Mouse (Mus musculus) neutrophil, adult 5-6 weeks (primary cell): ENCODE measurements around the gene Apod. TPM values are rescaled to one million over a fixed set of nuclear protein-coding genes. Genes with fewer than 3 reads are reported as not detected.

Source experiments
- total RNA-seq: library from RNA; stranded (forward); fragments of 200-1000 nt; gene quantifications from 2 replicates; pipeline ENCODE4 v1.2.3, GENCODE M21; 2017

The Apod gene
- total RNA-seq, 1 experiment from 2014 or later: 1.9 TPM

Other genes with a start within 250 kb of the Apod start
- 5.9 and 7.0 TPM in 2 replicates for gene Xxylt1, start 233.4 kb downstream of the Apod start, total RNA-seq
- gene Acap2, start 113.6 kb downstream of the Apod start, total RNA-seq: 112 and 125 TPM in 2 replicates
- 151 and 167 TPM in 2 replicates for gene Ppp1r2, start 39.5 kb downstream of the Apod start, total RNA-seq
- gene Bdh1, start 107.5 kb upstream of the Apod start, total RNA-seq: 2.8 and 7.4 TPM in 2 replicates